Mouse (Mus musculus) forelimb bud, embryonic 11.5 days (tissue): ENCODE measurements around the gene Rsad2.

ENCODE experiments used
- DNase-seq: peaks from one replicate; pipeline ENCODE4 v3.0.0-alpha.2; 2012; ENCODE audit warnings: low read depth, low spot score

Gene Rsad2

DNA sequence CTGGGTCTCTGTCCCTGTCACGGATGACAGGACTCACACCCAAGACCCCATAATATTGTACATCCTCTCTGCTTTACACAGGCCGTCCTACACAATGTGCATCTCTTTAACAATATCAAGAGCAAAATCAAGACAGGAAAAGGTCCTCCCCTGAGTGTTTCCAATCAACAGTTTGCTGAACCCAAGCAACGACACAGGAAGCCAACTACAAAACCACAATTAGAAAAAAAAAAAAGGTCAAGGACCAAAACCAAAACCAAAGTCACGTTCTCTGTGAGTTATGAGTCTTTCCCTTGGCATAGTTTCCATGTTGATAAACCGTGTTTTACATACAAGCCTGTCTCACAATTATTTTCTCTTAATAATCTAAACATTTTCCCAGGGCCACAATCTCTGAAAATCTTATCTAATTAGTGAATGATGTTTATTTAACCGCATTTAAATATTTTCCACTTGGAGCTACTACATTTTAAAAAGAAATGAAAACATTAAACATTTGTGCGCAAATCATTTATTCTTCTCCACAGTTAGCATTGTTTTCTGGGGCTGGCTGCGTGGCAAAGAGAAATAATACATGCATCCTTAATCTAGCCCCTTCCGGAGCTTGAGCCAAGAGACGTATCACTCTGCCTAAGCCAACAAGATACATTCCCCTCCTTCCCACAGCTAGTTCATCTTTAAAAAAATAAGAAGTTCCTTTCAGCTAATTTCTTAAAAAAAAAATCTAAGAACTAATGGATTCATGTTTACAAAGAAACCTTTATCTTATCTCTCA, 54.4 kb downstream of the Rsad2 start:
- DNase-seq: no peak

DNA sequence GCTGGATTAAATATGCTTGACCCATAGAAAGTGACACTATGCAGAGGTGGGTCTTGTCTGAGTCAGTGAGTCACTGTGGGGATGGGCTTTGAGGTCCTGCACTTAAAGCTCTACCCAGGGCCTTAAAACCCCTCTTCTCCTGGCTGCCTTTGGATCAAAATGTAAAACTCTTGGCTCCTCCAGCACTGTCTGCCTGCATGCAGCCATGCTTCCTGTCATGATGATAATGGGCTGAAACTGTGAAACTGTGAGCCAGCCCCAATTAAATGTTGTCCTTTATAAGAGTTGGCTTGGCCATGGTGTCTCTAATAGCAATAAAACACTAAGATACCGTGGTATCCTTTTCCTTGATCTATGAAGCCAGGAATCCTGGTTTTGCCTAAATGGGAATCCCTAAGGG, 55.0 kb downstream of the Rsad2 start:
- DNase-seq: no peak

DNA sequence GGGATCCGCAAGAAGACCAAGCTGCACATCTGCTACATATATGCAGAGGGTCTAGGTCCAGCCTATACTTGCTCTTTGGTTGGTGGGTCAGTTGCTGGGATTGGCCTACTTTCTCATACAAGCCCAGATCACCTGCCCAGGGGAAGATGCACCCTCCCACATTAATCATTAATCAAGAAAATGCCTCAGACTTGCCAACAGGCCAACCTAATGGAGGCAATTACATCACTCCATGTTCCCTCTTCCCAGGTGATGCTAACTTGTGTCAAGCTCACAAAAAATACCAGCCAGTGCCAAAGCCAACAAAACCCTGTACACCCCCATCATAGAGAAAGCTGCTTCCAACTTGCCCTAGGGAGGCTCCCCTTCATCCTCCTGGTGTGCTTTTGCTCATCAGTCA, 55.5 kb downstream of the Rsad2 start:
- DNase-seq: no peak

DNA sequence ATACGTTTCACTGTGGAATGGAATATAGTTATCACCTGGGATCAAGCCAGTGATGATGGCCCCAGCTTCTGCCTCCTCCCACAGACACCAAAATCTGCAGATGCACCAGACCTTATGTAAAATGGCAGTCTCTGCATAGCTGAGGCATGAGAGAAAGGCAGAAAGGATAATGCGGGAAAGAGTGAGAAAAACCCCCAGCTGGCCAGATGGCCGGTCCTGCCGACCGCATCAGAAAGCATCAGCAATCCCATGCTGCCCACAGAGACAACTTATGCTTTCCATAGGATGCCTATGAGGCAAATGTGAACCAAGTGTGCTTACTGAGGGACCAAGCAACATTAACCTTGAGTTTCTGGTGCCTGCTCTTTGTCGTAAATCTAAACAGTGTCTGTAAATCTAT, 56.9 kb downstream of the Rsad2 start:
- DNase-seq: no peak

DNA sequence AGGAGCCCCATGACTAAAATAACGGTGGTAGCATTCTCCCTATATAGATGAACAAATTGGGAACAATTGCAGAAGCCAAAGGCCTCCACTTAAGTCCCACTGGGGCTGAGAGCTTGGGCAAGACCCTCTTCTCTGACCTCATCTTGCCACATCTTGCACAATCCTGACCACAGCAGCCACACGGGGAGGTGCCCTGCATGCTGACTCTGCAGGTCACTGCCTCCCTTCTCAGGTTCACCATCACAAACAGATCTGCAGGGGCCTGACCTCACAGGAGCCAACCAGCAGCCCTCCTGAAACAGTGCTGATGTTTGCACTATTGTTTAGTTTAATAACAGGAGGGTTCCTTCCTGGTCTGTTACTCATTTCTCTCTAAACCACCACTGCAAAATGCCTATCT, 57.7 kb downstream of the Rsad2 start:
- DNase-seq: no peak

DNA sequence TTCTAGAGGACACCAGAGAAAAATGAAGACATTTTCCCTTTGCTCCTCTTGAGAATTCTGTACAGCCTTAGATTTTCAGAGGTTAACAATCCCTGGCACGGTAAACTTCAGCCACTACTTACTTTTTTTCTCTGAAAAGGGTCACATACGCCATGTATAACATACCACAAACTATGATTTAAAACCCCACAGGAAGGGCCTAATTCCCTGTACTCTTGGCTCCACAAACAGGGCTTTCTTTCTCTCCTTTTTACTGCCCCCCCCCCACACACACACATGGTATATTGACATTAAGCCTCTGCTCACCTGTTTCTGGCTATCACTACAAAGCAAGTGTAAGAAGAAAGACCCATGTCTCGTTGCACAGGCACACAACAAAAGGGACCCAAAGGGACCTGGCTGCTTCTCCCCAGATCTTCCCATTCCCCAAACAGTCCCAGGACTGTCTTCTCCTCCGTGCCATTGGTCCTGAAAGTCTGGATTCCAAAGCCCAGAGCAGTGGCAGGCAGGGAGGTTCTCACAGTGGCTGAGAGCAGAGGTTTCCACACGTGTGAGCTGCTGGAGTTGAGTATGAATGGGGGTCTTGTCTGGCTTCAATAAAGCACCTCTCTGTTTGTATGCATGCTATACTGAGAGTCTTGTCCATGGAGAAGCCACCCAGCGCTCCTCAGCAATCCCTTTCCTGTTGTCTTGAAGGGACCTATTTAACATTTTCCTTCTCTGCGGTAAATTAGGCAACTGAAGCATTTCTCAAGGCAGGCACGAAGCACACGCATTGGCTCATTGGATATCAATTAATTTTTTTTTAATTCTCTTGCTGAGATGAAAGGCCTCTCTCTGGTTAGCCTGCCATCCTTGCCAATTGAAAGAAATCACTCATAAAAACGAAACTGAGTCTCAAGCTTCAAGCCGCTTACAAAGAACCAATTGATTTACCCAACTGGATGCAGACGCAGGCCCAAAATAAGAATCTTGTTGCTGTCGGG, 61.5 kb downstream of the Rsad2 start:
- DNase-seq: peak; percentile 48

DNA sequence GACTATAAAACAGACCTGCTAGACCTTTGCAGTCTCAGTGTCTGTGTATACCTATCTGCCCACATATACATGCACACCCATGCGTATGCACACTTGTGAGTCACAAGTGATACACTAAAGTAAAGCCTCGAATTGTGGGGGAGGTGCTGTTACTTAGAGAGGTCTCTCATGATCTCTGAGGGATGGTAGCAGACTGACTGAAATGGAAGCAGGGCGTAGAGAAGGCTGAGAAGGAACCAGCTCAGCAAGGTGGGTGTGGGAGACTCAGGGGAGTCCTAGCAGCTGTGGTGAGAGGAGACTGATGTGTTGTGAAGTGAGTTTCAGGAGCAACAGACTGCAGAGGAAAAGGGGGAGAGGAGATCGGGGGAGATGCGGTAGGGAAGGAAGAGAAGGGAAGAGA, 63.0 kb downstream of the Rsad2 start:
- DNase-seq: no peak
